Mouse (Mus musculus) MEL-GATA-1-ER (cell line): ENCODE results near the gene Caskin1.

Experiments used
- DNase-seq: peaks from one replicate; pipeline ENCODE4 v3.0.0-alpha.2; 2012; ENCODE audit warnings: low read depth; ENCODE audit errors: extremely low read depth

Caskin1 gene

GRCm38 (mm10) chr17:24470701-24471527, 17.5 kb upstream of the Caskin1 start:
- no peak for DNase-seq

- DNase-seq, result no peak
Observed at GRCm38 (mm10) chr17:24472512-24472911, 15.9 kb upstream of the Caskin1 start.

DNA sequence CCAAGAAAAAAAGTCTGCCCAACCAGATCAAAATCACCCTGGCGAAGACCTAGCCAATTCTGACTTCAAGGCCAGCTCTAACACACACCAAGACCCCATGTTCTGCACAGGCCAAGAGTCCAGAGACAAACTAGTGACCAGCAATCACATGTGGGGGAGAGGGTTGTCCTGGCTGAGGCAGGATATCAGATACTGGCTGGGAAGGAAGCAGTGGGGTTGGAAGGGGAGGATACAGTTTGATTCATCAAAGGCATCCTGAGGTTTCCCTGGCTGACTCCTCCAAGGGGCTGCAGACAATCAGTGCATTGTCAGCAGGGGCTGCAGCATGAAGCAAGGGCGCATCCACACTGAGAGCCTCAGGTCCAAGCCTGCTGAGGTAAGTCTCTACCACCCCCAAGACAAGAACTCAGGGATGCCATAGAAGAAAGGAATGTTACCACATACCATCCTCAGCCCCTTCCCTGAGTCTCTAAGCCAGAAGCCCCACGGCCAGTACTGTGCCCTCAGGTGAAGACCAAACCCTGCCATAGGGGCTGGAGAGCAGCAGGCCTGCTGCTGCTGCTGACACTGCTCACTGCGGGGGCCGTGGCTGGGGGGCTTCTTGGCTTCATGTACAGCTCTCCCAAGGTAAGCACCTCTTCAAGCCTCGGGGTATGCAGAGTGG, 14.7 kb upstream of the Caskin1 start, which contains the start of gene Bricd5:
TSS of gene Bricd5 (plus strand) at position 273 of the 664 bp plus-strand sequence.
- no peak for DNase-seq

DNA sequence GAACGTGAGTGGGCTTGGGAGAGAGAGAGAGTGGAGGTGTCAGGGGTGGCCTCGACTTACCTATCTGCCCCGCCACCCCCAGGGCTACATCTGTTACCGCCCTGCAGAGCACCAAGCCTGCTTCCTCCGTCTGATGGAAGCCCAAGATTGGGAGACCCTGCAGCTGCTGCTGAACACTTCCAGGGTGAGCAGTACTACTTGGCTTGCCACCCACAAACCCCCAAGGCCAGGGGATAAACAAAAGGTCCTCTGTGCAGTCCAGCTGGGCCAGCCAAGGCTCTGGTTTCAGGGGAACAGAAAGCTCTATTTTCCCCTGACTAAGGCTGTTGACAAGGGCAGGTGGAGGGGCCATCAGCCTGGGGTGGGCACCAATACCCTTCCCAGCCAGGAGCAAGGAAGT, 13.8 kb upstream of the Caskin1 start:
- no peak for DNase-seq

GRCm38 (mm10) chr17:24475586-24475985, 12.8 kb upstream of the Caskin1 start:
- no peak for DNase-seq

GRCm38 (mm10) chr17:24476022-24476776, 12.2 kb upstream of the Caskin1 start:
- no peak for DNase-seq

DNA sequence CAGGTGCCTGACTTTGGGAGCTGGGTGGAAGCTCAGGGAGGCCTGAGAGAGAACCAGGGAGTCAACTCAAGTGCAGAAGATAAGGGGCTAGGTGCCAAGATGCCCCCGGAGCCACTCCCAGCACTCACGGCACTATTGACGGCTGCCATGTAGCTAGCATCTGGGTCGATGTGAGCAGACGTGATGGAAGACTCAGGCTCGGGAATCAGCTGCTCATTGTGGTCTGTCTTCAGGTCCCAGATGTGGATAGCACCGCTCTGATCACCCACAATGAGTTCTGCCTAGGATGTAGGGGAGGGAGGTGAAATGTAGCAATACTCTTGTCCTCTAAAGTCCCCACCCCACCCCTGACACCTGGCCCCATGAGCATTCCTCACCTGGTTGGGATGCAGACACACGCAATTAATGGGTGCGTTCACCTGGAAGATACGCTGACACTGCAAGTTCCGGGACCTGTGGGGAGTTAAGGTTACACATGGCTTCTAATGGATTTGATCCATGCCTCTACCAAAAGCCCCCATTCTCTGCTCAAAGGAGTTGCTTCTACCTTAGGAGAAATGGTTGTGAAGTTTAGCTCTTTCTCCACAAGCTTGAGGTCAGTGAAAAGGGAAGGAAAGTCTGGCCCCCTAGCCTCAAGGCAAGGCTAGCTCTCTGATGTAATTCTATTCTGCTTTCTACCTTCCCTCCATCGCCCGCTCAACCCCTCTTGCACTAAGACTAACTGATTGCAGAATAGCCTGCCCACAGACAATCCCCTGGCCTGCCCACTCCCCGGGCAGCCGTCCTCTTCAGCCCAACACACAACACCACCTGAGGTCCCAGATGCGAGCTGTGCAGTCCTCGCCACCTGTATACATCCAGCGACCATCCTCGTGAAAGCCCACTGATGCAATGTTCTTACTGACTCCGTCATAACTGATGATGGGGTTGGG, 11.1 kb upstream of the Caskin1 start:
- no peak for DNase-seq

- DNase-seq, result no peak
Observed at GRCm38 (mm10) chr17:24477985-24478600, 10.3 kb upstream of the Caskin1 start.

DNA sequence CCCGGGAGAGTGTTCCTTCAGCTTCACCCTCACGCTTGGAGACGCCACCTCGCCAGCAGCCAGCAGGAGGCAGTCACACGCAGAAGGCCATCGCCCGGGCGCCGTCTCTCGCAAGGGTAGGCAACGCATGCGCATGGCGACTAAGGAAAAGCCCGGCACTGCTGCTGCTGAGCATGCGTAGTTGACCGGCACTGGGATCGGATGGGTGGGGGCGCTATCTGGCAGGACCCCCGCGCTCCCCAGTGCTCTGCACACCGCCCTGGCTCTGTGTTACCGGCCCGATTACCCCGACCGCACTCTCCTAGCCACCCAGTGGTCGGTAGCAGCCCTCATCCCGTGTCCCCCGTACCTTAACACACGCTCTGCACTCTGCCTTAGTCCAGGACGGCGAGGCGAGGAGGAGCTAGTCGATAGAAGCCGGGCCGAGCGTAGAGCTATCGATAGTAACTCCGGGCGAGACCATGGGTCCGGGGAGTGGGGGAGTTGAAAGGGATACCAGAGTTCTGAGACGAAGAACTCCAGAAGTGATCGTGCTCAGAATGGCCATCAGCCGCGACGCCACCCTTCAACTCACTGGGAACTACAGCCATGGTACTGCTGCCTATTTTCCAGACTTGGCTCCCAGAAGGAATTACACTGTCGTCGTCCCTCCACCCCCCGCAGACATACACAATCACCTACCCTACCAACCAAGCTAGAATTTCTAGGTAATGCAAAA, 9.6 kb upstream of the Caskin1 start, which contains the start of gene Mlst8:
TSS of gene Mlst8 (minus strand) at position 416 of the 718 bp plus-strand sequence.
- DNase-seq, result peak; percentile 88

DNA sequence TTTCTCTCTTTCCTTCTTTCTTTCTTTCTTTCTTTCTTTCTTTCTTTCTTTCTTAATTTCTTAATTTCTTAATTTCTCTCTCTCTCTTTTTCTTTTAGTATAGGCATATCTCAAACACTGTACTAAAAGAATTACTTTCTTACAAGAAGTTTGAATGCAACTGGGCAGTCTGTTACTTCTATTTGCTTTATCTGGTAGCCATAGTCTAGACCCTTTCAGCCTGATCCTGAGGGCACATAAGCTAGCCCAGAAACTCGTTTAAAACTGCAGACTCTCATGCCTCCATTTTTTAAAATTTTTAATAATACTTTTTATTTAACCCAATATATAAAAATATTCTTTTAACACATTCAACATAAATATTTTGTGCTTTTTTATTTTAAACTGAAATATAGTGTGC, 9.0 kb upstream of the Caskin1 start:
- peak; percentile 33 for DNase-seq

DNA sequence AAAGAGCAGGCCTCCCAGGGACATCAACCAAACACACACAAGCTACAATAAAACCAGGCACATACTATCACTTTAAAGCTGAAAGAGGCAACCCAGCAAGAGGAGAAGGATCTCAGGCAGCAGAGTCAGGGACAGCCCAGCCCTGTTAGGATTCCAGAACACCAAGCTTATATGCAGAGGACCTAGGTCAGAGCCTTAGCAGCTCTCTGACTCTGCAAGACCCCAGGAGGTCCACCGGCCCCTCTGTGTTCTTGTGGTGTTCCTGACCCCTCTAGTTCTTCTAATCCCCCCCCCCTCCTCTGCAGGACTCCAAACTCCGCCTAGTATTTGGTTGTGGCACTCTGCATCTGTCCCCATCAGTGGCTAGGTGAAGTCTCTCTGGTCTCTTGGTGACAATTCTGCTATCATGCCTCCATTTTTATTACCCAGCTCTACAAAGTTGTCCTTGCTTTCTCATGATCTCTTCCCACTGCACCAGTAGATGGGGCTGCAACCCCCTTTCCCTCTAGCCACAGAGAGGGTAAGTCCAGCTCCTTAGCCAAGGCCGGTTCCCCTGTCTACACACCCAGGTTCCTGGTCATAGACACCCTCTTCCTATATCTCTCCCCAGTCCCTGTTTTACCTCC, 8.1 kb upstream of the Caskin1 start:
- no peak for DNase-seq

GRCm38 (mm10) chr17:24481027-24481815, 7.2 kb upstream of the Caskin1 start:
- no peak for DNase-seq

DNA sequence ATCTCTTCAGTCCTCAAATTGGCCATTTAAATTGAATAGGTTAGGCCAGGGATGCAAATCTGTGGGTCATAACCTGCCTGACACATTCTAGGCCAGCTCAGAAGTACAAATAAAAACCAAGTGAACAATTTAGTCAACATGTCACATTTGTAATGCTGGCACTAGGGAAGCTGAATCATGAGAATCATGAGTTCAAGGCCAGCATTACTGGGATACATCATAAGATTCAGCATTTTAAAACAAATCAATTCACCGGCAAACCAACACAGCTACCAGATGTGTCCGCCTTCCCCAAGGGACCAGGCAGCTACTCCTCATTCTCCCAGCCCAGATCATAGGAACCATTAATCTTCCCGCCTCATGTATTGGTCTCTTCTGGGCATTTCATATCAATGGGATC, 4.9 kb upstream of the Caskin1 start:
- DNase-seq, result no peak

- DNase-seq, result no peak
Observed at GRCm38 (mm10) chr17:24485090-24485860, 3.1 kb upstream of the Caskin1 start.

DNA sequence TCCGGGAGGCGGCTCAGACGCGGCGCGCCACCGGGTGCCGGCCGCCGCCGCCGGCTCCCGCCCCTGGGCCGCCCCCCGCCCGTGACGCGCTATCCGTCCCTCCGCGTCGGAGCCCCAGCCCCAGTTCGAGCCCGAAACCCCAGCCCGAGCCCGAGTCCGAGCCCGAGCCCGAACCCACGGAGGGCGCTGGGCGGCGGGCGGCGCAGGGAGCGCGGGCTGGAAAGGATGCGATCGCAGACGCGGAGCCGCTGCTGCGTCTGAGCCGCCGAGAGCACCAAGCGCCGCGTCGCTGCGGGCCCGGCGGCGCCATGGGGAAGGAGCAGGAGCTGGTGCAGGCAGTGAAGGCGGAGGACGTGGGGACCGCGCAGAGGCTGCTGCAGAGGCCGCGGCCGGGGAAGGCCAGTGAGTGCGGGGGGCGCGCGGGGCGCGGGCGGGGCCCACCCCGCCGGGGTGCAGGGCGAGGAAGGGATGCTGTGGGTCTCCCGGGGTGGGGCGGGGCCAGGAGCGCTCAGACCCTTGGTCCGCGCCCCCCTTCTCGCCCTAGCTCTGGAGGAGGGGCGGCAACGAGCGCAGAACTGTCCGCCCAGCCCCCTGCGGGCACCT, 362 bp downstream of the Caskin1 start:
- DNase-seq, result no peak

DNA sequence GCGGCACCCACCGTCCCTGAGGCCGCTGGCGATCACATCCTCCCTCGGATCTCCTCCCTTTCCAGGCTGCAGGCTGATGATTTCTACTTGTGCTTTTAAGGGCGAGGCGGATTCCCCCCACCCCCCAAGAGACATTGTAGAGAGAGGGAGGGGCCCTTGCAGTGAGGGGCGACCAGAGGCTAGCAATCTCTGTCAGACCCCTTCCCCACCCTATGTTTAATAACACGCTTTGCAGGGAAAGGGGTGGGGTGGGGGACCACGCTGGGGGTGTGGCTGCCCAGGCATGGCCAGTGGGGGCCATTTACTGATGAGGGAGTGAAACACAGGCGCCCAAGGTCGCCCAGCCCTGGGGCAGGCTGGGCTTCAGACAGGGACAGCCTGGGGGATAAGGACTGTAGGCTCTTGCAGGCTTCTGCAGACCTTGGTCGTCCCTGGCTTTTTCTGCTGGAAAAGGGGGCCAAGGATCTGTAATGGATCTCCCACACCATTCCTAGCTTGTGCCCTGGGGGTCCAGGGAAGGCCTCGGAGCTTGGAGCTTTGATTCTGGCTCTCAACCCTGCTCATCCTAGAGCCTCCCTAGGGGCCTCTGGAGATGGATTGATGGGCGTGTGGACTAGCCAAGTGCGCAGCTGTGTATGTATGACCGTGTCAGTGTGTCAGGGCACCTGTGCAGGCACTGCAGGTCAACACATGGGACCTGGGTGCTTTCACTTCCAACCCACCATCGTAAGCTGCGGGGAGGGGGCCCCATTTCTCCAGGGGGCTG, 1.0 kb downstream of the Caskin1 start:
- DNase-seq, result no peak

- DNase-seq, result no peak
Observed at GRCm38 (mm10) chr17:24490399-24490798, 2.0 kb downstream of the Caskin1 start.
